Comparison of ENCODE assay signal across 46 mouse cellular contexts in genomic region chr4:117772960-117773359, GRCm38 (mm10). TPM values are rescaled to one million over a fixed set of nuclear protein-coding genes. Genes with fewer than 3 reads are reported as not detected.
"Had no signal": no experiment of that assay in that cellular context is flagged by ENCODE, and none has a peak within 500 bp of the region (broad histone marks: within the 10 kb centered on the region; RNA-seq: fewer than 3 reads in every experiment).

No protein-coding gene starts in this region.

- H3K27ac ChIP-seq: left cerebral cortex, adult 2 months; limb, embryonic 10.5 days; limb, embryonic 12.5 days; limb, embryonic 13.5 days; limb, embryonic 15.5 days; liver, embryonic 12.5 days; liver, embryonic 13.5 days; liver, embryonic 15.5 days; lung, embryonic 15.5 days; macrophage; midbrain, embryonic 10.5 days; midbrain, embryonic 12.5 days; midbrain, embryonic 13.5 days; midbrain, embryonic 15.5 days; neural tube, embryonic 12.5 days; neural tube, embryonic 13.5 days had no signal

- ATAC-seq: liver, embryonic 12.5 days; liver, postnatal 0 days; lung, postnatal 0 days; midbrain, embryonic 13.5 days; midbrain, embryonic 15.5 days; midbrain, embryonic 16.5 days had no signal

- H3K9ac ChIP-seq: limb, embryonic 12.5 days; limb, embryonic 13.5 days; limb, embryonic 15.5 days; liver, embryonic 12.5 days; liver, embryonic 13.5 days; liver, embryonic 15.5 days; liver, postnatal 0 days; lung, embryonic 14.5 days; lung, embryonic 15.5 days; midbrain, embryonic 12.5 days; midbrain, embryonic 13.5 days; midbrain, embryonic 15.5 days; neural tube, embryonic 12.5 days; neural tube, embryonic 13.5 days had no signal

- H3K4me1 ChIP-seq: limb, embryonic 12.5 days; limb, embryonic 13.5 days; limb, embryonic 15.5 days; liver, embryonic 12.5 days; liver, embryonic 13.5 days; liver, embryonic 15.5 days; lung, embryonic 15.5 days; megakaryocyte, embryonic 14.5 days; midbrain, embryonic 10.5 days; midbrain, embryonic 12.5 days; midbrain, embryonic 13.5 days; midbrain, embryonic 15.5 days; neural tube, embryonic 12.5 days; neural tube, embryonic 13.5 days had no signal

- H3K4me3 ChIP-seq: left cerebral cortex, adult 2 months; limb, embryonic 10.5 days; limb, embryonic 12.5 days; limb, embryonic 13.5 days; limb, embryonic 15.5 days; liver, embryonic 12.5 days; liver, embryonic 13.5 days; liver, embryonic 15.5 days; lung, embryonic 15.5 days; megakaryocyte, embryonic 14.5 days; midbrain, embryonic 10.5 days; midbrain, embryonic 12.5 days; midbrain, embryonic 13.5 days; midbrain, embryonic 15.5 days; myocyte; neural tube, embryonic 12.5 days; neural tube, embryonic 13.5 days had no signal

- H3K9me3 ChIP-seq: limb, embryonic 10.5 days; limb, embryonic 12.5 days; limb, embryonic 13.5 days; limb, embryonic 15.5 days; liver, embryonic 12.5 days; liver, embryonic 13.5 days; liver, embryonic 15.5 days; lung, embryonic 15.5 days; megakaryocyte, embryonic 14.5 days; midbrain, embryonic 10.5 days; midbrain, embryonic 12.5 days; midbrain, embryonic 13.5 days; midbrain, embryonic 15.5 days; neural tube, embryonic 12.5 days; neural tube, embryonic 13.5 days had no signal

- H3K36me3 ChIP-seq: limb, embryonic 10.5 days; limb, embryonic 12.5 days; limb, embryonic 13.5 days; limb, embryonic 15.5 days; liver, embryonic 12.5 days; liver, embryonic 13.5 days; liver, embryonic 15.5 days; lung, embryonic 15.5 days; midbrain, embryonic 10.5 days; midbrain, embryonic 12.5 days; midbrain, embryonic 13.5 days; midbrain, embryonic 15.5 days; neural tube, embryonic 12.5 days; neural tube, embryonic 13.5 days had no signal

- H3K27me3 ChIP-seq: limb, embryonic 12.5 days; limb, embryonic 13.5 days; limb, embryonic 15.5 days; liver, embryonic 12.5 days; liver, embryonic 13.5 days; lung, embryonic 15.5 days; midbrain, embryonic 12.5 days; midbrain, embryonic 13.5 days; midbrain, embryonic 15.5 days; neural tube, embryonic 12.5 days; neural tube, embryonic 13.5 days had no signal

- H3K4me2 ChIP-seq: limb, embryonic 12.5 days; limb, embryonic 13.5 days; limb, embryonic 15.5 days; liver, embryonic 11.5 days; liver, embryonic 12.5 days; liver, embryonic 13.5 days; liver, embryonic 15.5 days; lung, embryonic 14.5 days; lung, embryonic 15.5 days; midbrain, embryonic 11.5 days; midbrain, embryonic 12.5 days; midbrain, embryonic 13.5 days; midbrain, embryonic 15.5 days; neural tube, embryonic 12.5 days; neural tube, embryonic 13.5 days had no signal

- DNase-seq: left cerebral cortex, postnatal 4 days; liver, embryonic 13.5 days; liver, postnatal 0 days; lung, adult 18-20 months; lung, adult 2 months; lung, embryonic 14.5 days; lung, postnatal 10 days; lung, postnatal 14 days; lung, postnatal 36 days; lung, postnatal 4 days; midbrain, embryonic 14.5 days had no signal

RNA-seq across cellular contexts. Expression of gene Klf17, which starts 7.5 kb away (rescaled TPM):
- total RNA-seq: left cerebral cortex, adult 18-20 months; left cerebral cortex, adult 2 months; left cerebral cortex, adult 8-10 months; left cerebral cortex, postnatal 25 days; left cerebral cortex, postnatal 36 days; left cerebral cortex, postnatal 4 days; liver, adult 2 months; megakaryocyte progenitor cell, adult 5-6 weeks; megakaryocyte, adult 5-6 weeks; midbrain, postnatal 0 days; monocyte, adult 5-6 weeks had no signal
- polyA plus RNA-seq: limb, embryonic 11.5 days; limb, embryonic 12.5 days; limb, embryonic 13.5 days; limb, embryonic 14.5 days; limb, embryonic 15.5 days; liver, adult 2 months; liver, embryonic 11.5 days; liver, embryonic 12.5 days; liver, embryonic 13.5 days; liver, embryonic 15.5 days; liver, embryonic 16.5 days; liver, postnatal 0 days; lung, adult 2 months; lung, embryonic 14.5 days; lung, embryonic 15.5 days; lung, embryonic 16.5 days; lung, postnatal 0 days; macrophage; midbrain, embryonic 10.5 days; midbrain, embryonic 11.5 days; midbrain, embryonic 12.5 days; midbrain, embryonic 13.5 days; midbrain, embryonic 14.5 days; midbrain, embryonic 15.5 days; midbrain, embryonic 16.5 days; midbrain, postnatal 0 days; myocyte; neural tube, embryonic 11.5 days; neural tube, embryonic 12.5 days; neural tube, embryonic 13.5 days had no signal

RNA-seq across cellular contexts. Expression of gene Gm12845, which starts 48.7 kb away (rescaled TPM):
- total RNA-seq: left cerebral cortex, adult 18-20 months; left cerebral cortex, adult 2 months; left cerebral cortex, adult 8-10 months; left cerebral cortex, postnatal 25 days; left cerebral cortex, postnatal 36 days; left cerebral cortex, postnatal 4 days; liver, adult 2 months; megakaryocyte progenitor cell, adult 5-6 weeks; megakaryocyte, adult 5-6 weeks; midbrain, postnatal 0 days; monocyte, adult 5-6 weeks had no signal
- polyA plus RNA-seq: limb, embryonic 10.5 days; limb, embryonic 11.5 days; limb, embryonic 12.5 days; limb, embryonic 13.5 days; limb, embryonic 14.5 days; limb, embryonic 15.5 days; liver, adult 2 months; liver, embryonic 11.5 days; liver, embryonic 12.5 days; liver, embryonic 13.5 days; liver, embryonic 15.5 days; liver, embryonic 16.5 days; liver, postnatal 0 days; lung, adult 2 months; lung, embryonic 14.5 days; lung, embryonic 15.5 days; lung, embryonic 16.5 days; lung, postnatal 0 days; macrophage; midbrain, embryonic 10.5 days; midbrain, embryonic 11.5 days; midbrain, embryonic 12.5 days; midbrain, embryonic 13.5 days; midbrain, embryonic 14.5 days; midbrain, embryonic 15.5 days; midbrain, embryonic 16.5 days; midbrain, postnatal 0 days; myocyte; neural tube, embryonic 11.5 days; neural tube, embryonic 12.5 days; neural tube, embryonic 13.5 days had no signal
